Mouse (Mus musculus): Measurements from ENCODE around the gene Fam216b. TPM values are rescaled to one million over a fixed set of nuclear protein-coding genes. Genes with fewer than 3 reads are reported as not detected.

Fam216b gene
- polyA plus RNA-seq, 1 experiment from 2014 or later, result not detected

DNA sequence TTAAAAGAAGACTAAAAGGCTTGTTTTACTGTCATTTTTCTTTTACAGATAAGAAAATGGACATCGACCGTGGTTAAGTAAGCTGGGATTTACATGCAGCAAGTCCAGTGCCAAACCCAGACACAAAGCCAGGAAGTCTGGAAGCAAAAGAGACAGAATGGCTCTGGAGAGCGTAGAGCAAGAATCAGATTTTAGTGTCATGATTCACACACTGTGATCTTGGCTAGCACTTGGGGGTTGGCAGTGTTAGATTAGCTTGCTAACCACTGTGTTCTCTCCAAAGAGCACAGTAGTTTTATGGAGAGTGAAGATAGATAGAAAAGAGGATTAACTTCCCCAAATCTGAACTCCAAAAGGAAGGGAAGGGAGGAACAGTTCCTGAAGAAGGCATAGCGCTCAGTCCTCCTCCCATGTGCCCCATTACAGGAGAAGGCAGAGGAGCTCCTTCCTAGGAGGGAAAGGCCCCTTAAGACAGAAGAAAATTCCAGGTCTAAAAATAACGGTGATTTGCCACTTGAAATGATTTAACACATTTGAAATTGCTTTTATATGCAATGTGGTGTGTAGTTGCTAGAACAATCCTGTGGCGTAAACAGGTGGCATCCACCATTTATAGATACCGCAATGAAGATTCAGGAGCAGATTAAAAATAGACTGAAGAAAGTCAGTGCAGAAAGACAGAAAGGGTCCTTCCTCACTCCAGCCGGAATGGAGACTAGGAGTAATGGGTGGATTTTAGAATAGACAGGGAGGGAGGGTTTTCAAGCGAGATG, 22.7 kb downstream of the Fam216b start:
- Histone ChIP-seq H3K36me3 (ENCODE audit: inconsistent target) (no peaks in the 10 kb centered on the region), H3K79me2 (ENCODE audit: inconsistent target) (no peaks in the 10 kb centered on the region), H3K4me3 (ENCODE audit: inconsistent target) (no peak overlapping the region), H3K27ac (no peak overlapping the region)
- WGBS (ENCODE audit: missing documents), result 95% methylated on average over 9 of the region's 9 CpGs

DNA sequence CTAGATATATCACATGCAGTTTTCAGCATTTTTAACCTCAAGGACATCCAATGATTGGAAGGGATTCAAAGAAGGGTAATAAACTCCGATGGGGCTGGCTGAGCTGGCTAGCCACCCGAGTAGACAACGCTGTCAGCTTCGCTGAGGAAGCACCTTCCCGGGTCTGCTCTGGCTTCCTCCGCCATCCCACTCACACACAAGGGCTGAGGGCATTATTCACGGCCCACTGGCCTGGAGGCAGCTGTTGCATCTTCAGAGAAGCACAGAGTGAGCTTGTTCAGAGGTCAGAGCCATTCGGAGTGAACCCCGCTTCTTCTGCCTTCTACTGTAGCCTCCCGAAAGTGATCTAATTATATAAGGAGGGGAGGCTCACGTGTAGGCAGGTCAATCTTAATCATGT, 26.3 kb downstream of the Fam216b start:
- WGBS (ENCODE audit: missing documents), result 94% methylated on average over 11 of the region's 11 CpGs
- Histone ChIP-seq H3K36me3 (ENCODE audit: inconsistent target) (no peaks in the 10 kb centered on the region), H3K27ac (no peak overlapping the region), H3K4me3 (ENCODE audit: inconsistent target) (no peak overlapping the region), H3K79me2 (ENCODE audit: inconsistent target) (no peaks in the 10 kb centered on the region)

DNA sequence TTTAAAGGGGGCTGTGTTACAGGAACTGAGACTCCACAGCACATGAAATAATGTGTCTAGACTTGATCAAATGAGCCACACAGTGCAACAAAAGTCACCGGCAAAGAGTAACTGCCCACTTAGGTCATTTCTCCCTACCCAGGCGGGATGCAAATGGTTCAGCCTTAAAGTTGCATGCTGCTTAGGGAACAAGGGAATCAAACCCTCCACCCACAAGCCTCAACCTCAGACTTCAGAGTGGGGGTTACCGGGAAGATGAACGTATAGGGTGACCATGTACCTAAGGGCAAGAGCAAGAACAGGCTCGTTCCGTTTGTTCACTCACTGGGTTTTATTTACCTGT, 28.2 kb downstream of the Fam216b start:
- H3K27ac ChIP-seq, result no peak overlapping the region
- no peaks in the 10 kb centered on the region for H3K36me3 ChIP-seq (ENCODE audit: inconsistent target)
- H3K79me2 ChIP-seq (ENCODE audit: inconsistent target), result no peaks in the 10 kb centered on the region
- 89% methylated on average over 6 of the region's 6 CpGs for WGBS (ENCODE audit: missing documents)
- H3K4me3 ChIP-seq (ENCODE audit: inconsistent target), result no peak overlapping the region

DNA sequence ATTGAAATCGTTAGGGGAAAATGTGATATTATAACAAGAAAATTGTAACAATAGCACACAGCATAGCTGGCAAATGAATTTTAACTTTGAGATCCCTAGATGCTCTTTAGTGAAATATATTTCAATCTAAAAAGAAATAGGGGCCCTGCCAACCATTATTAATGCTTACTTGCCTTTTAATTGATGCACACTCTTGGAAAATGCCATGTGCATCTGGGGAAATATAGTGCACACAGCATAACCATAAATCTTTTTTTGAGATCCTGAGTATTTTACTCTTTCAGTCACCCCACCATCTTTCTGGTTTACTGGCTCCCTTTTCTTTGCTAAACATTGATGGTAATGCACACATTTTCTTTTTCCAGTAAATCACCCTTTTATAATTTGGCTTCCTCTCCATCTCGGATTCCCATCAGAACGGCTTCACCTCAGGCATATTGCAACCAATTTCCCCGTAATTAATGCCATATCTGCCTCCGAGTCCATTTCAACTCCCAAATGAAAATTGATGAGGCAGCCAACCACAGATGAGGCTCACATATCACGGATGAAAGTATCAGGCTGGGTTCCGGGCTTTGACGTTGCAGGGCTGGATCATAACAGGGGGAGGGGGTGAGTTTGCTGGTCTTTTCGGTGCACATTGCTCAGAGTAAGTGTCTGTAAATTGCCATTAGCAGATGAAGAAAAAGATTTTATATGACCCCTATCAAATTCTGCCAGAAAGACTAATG, 28.8 kb downstream of the Fam216b start:
- Histone ChIP-seq H3K36me3 (ENCODE audit: inconsistent target) (no peaks in the 10 kb centered on the region), H3K27ac (no peak overlapping the region)

DNA sequence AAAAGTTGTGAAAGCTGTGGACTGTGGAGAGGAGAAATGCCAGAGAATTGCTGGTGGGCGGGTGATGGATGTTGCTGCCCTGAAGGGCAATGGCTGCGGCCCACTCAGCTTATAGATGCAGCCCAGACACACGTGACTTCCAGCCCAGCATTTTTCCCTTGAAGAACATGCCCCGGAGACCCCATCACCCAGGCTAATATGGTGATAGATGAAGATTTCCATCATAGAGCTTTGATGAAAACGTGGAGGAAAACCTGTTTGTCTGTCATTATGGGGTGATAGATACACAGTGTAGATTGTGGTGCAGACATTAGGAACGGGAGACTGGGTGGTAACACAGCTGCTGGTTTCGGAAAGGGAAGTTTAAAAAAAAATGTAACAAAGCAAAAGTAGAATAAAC, 31.4 kb downstream of the Fam216b start:
- Histone ChIP-seq H3K4me3 (ENCODE audit: inconsistent target) (no peak overlapping the region), H3K27ac (no peak overlapping the region), H3K79me2 (ENCODE audit: inconsistent target) (no peaks in the 10 kb centered on the region), H3K36me3 (ENCODE audit: inconsistent target) (no peaks in the 10 kb centered on the region)
- WGBS (ENCODE audit: missing documents), result 88% methylated on average over 7 of the region's 7 CpGs

More for the DNA sequence above, 28.8 kb downstream of the Fam216b start:
- Histone ChIP-seq H3K4me3 (ENCODE audit: inconsistent target) (no peak overlapping the region), H3K79me2 (ENCODE audit: inconsistent target) (no peaks in the 10 kb centered on the region)
- 92% methylated on average over 9 of the region's 9 CpGs for WGBS (ENCODE audit: missing documents)

DNA sequence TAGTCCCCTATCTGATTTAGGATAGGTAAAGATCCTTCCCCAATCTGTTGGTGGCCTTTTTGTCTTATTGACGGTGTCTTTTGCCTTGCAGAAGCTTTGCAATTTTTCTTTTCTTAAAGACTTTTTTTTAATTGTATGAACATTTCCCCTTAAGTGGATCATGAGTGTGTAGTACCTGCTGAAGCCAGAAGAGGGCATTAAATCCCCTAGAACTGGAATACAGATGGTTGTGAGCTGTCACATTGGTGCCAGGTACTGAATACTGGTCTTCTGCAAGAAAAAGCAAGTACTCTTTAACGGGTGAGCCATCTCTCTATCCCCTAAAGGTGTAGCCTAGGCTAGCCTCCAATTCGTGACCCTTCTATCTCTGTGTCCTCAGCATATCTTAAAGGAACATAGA, 32.4 kb downstream of the Fam216b start:
- Histone ChIP-seq H3K36me3 (ENCODE audit: inconsistent target) (no peaks in the 10 kb centered on the region), H3K4me3 (ENCODE audit: inconsistent target) (no peak overlapping the region), H3K27ac (no peak overlapping the region), H3K79me2 (ENCODE audit: inconsistent target) (no peaks in the 10 kb centered on the region)
- WGBS (ENCODE audit: missing documents), result 89% methylated on average over 2 of the region's 3 CpGs

DNA sequence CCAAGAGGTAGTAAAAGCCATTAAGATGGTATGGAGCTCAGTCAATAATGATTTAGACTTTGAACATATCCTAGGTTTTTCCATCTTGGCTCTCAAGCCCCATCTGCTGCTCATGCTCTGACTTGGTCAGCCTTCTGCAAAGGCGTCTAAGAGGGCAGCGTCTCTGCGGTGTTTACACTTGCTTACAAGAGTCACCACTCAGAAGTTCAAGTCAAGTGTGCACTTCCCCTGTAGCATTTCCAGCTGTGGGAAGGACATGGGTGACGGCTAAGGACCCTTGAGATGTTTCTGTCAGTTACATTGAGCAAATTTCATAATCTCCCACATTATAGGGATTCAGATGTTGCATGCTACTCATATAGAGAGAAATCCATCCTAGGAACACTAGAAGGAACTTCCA, 40.1 kb downstream of the Fam216b start:
- WGBS (ENCODE audit: missing documents), result 93% methylated on average over 4 of the region's 4 CpGs
- no peaks in the 10 kb centered on the region for H3K36me3 ChIP-seq (ENCODE audit: inconsistent target)

DNA sequence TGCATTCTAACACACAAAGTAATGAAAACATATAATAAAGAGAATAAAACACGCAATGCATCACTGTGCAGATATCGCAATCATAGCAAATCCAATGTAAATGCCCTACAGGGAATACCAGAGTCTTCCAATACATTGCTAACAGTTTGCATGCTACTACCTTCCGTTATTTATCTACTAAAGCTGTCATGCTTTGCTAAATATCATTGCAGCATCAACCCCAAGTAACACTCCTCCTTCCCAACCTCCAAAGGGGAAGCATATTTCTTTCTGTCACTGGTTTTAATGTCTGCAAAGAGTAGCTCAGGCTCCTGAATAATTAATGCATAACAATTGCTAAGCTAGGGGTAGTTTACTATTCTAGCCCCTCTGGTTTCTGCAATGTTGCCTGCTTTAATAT, 40.5 kb downstream of the Fam216b start:
- no peak overlapping the region for H3K4me3 ChIP-seq (ENCODE audit: inconsistent target)
- no peaks in the 10 kb centered on the region for H3K36me3 ChIP-seq (ENCODE audit: inconsistent target)
- no peaks in the 10 kb centered on the region for H3K79me2 ChIP-seq (ENCODE audit: inconsistent target)
- no peak overlapping the region for H3K27ac ChIP-seq
- WGBS (ENCODE audit: missing documents), result 97% methylated on average over 3 of the region's 3 CpGs

More for the DNA sequence above, 40.1 kb downstream of the Fam216b start:
- Histone ChIP-seq H3K79me2 (ENCODE audit: inconsistent target) (no peaks in the 10 kb centered on the region), H3K4me3 (ENCODE audit: inconsistent target) (no peak overlapping the region), H3K27ac (no peak overlapping the region)

DNA sequence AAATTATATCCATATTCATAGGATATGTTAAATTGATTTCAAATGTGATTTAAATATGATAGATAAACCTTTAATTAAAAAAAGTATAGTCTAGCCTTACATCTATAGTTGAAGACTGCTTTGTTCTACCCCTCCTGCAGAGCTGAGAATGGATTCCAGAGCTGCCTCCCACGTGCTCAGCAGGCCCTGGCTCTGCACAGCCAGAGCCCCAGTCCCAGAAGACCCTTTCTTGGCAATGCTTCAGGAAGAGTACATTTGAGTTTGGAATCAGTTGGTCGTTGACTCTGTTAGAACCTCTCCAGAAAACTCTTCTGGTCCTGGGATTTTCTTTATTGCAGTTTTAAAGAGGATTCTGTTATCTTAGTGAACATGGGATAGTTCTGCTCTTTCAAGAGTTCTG, 45.7 kb downstream of the Fam216b start:
- H3K27ac ChIP-seq, result no peak overlapping the region
- 60% methylated on average over 2 of the region's 2 CpGs for WGBS (ENCODE audit: missing documents)
- no peak overlapping the region for H3K4me3 ChIP-seq (ENCODE audit: inconsistent target)
- no peaks in the 10 kb centered on the region for H3K79me2 ChIP-seq (ENCODE audit: inconsistent target)
- no peaks in the 10 kb centered on the region for H3K36me3 ChIP-seq (ENCODE audit: inconsistent target)

DNA sequence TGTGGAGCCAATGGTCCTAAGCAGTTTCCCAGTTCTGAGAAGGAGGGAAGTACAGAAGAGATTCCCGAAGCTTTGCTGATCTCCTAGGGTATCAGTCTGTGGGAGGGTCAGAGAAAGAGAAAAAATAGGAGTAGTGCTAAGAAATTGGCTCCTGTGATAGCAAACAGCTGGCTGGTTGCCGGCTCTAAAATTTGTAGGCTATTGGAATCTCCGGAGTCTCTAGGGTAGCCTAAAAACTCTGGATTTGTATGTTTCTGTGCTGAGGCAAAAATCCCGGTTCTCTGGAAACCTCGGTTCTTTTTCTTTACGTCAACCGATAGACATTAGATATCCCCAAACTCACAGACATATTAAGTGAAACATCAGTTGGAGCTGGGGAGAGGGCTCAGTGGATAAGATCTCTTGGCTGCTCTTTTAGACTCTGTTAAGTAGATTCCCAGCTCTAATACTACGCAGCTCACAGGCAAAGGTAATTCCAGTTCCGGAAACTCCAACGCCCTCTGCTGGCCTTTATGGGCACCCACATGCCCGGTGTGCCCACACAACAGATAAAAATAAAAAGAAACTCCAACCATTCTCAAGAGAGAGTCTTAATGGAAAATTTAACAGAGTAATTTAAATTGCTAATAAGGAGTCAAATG, 46.8 kb downstream of the Fam216b start:
- H3K36me3 ChIP-seq (ENCODE audit: inconsistent target), result no peaks in the 10 kb centered on the region
- WGBS (ENCODE audit: missing documents), result 88% methylated on average over 11 of the region's 11 CpGs
- no peak overlapping the region for H3K27ac ChIP-seq
- H3K79me2 ChIP-seq (ENCODE audit: inconsistent target), result no peaks in the 10 kb centered on the region
- no peak overlapping the region for H3K4me3 ChIP-seq (ENCODE audit: inconsistent target)

DNA sequence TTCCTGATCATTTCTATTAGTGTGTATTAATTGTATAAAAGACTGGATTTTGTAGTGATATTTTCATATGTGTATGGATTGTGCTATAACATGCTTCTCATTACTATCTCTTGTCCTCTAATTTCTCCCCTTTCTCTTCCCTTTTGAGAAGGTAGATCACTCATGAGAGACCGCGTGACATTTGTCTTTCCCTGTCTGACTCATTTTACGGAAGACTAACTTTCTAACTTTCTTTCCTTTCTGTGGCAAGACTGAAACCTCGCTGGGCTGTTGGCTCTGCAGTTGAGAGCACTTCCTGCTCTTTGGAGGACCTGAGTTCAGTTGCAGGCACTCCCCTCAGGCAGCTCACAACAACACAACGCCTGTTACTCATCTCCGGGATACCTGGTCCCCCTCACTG, 48.2 kb downstream of the Fam216b start:
- Histone ChIP-seq H3K36me3 (ENCODE audit: inconsistent target) (no peaks in the 10 kb centered on the region), H3K79me2 (ENCODE audit: inconsistent target) (no peaks in the 10 kb centered on the region), H3K4me3 (ENCODE audit: inconsistent target) (no peak overlapping the region), H3K27ac (no peak overlapping the region)
- WGBS (ENCODE audit: missing documents), result 74% methylated on average over 6 of the region's 6 CpGs

DNA sequence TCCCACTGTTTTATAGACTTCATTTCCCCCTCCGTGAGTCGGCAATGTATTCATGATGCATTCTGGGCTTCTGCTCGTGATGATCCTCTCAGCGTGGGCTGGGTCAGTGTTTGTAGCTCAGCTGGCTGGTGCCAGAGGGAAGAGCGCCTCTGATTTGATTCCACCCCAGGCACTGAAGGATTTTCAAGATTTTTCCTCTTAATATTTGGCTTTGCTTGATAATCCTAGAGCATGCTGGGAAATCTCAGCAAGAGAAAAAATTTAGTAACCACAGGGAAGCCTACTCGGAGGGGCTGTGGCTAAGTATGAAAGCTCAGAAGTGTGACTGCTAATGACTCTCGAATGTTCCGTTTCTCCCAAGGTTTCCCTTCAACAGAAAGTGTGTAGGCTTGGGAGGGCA, 49.9 kb downstream of the Fam216b start:
- Histone ChIP-seq H3K27ac (no peak overlapping the region), H3K79me2 (ENCODE audit: inconsistent target) (no peaks in the 10 kb centered on the region), H3K4me3 (ENCODE audit: inconsistent target) (no peak overlapping the region), H3K36me3 (ENCODE audit: inconsistent target) (no peaks in the 10 kb centered on the region)
- 78% methylated on average over 8 of the region's 8 CpGs for WGBS (ENCODE audit: missing documents)
